Mouse (Mus musculus) heart, adult 18-20 months (tissue): ENCODE measurements around the gene Lrg1. TPM values are rescaled to one million over a fixed set of nuclear protein-coding genes. Genes with fewer than 3 reads are reported as not detected.

Experiments used
- DNase-seq, 2 experiments: peaks; one replicate each; pipeline ENCODE4 v3.0.0; 2021 to 2022; ENCODE audit warnings: mixed read lengths in 1 of 2
- total RNA-seq, 2 experiments: library from RNA; stranded (reverse); gene quantifications; 2 replicates each; pipeline ENCODE4 v1.2.3; 2021

Gene Lrg1
- total RNA-seq, 2 experiments from 2014 or later, result 56.2 to 65.4 TPM

DNA sequence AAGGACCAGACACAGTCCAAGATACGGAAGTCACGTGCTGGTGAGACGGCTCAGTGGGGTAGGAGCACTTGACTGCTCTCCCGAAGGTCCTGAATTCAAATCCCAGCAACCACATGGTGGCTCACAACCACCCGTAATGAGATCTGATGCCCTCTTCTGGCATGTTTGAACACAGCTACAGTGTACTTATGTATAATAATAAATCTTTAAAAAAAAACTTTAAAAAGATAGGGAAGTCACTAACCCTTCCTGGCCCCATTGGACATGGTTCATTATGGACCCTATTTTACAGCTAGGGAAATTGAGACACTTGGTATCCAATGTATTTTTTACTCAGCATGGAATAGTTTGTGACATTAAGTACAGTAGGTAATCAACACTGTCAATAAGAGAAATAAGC is 44.3 kb downstream of the Lrg1 start:
- no peak for DNase-seq

DNA sequence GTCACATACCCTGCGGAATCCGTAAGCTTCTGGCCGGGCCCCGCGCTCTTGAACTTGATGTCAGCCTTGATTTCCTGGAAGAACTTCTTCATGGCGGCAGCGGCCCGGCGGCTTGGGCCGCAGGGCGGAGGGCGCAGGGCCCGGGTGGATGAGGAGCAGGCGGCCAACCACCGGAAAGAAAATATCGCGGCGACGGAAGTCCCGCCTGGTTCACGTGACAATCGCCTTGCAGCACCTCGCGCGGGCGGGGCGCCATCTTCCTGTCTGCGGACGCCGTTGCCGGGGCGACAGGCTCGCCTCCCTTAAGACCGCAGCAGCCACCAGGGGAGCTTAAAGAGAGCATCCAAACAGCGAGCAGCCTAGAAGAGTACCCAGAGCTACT is 47.0 kb downstream of the Lrg1 start, which contains the start of gene Ubxn6:
Gene Ubxn6 (minus strand): TSS at position 202 of the 382 bp plus-strand sequence.
- peak; percentile 98 for DNase-seq

DNA sequence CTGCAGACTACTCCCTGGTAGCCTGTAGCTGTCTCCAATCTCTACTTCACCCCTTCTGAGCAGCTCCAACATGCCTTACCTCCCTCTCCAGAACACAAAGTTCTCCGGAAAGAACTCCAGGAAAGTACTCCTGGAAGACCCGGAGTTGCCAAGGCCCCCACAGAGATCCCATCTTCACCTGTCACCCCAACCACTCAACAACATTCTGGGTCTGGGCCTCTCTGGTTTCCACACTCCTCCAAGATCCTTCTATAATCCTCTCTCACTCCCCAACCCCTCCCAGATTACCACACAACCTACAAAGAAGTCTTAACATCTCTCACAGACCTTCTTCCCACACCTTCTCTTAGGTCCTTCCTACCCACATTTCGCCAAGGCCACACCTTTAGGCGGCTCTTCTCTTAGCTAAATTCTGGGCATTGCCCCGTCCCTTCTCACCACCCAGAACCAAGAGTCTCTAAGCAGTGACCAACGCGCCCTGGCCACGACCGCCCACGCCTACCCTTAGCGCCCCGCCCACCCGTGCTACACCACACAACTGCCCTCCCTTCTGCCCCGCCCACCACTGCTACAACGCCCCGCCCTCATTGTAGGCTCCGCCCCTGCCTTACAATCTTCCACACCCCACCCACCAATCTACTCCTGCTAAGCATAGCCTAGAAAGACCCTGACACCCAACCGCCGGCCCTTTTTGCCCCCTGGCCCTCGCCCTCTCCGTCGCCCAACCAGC is 47.5 kb downstream of the Lrg1 start:
- peak; percentile 85 to 91 for DNase-seq

DNA sequence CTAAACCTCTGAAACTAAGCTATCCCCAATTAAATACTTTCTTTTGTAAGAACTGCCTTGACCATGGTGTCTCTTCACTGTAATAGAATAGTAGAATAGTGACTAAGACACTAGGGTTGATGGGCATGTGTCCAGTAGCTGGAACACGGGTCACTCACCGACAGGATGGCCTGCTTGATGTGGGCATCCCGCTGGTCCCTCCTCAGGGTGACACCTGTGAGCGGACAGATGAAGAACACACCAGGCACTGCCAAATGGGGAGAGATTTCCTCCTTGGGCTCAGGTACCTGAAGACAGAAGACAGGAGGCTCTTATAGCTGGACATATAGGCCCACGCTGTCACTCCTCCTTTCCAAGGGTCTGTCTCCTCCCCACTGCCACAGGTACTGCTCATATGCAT is 49.6 kb downstream of the Lrg1 start:
- no peak for DNase-seq

DNA sequence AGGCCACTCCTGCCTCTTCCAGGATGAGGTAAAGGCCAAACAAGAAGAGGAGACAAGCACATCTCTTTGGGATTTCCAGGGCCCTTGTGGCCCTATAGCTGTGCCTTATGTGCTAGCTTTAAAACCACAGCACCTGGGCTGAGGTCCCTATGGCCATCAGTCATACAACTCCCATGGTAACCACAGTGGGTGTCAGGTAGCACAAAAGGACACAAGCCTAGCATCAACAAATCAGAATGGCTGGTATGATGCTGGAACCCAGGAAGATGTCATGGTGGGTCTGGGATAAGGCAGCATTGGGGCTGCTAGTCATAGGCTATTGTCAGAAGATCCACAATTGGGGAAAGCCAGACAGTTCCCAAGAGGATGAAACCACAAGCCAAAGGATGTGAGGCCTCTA is 50.7 kb downstream of the Lrg1 start:
- no peak for DNase-seq

Other genes with a start within 250 kb of the Lrg1 start
- gene Zfp119a, start 243.1 kb downstream of the Lrg1 start, total RNA-seq, result 1 to 10 TPM; 3.1 to 4.9 TPM
- gene Zfp959, start 229.9 kb downstream of the Lrg1 start, total RNA-seq, result 1 to 10 TPM; 4.5 to 4.9 TPM
- gene Zfp119b, start 172.5 kb downstream of the Lrg1 start, total RNA-seq, result 1 to 10 TPM; 2.4 TPM
- 1 to 10 TPM in 1 of 2 experiments, under 1 TPM in 1; 0.69 to 1.1 TPM for gene Ebi3, start 169.4 kb downstream of the Lrg1 start, total RNA-seq
- 1 to 10 TPM; 7.5 to 8.6 TPM for gene Yju2, start 162.9 kb downstream of the Lrg1 start, total RNA-seq
- gene Shd, start 151.5 kb downstream of the Lrg1 start, total RNA-seq, result 1 to 10 TPM; 1.1 to 1.9 TPM
- gene Fsd1, start 135.5 kb downstream of the Lrg1 start, total RNA-seq, result not detected
- 10 to 100 TPM; 12.3 to 12.9 TPM for gene Stap2, start 116.4 kb downstream of the Lrg1 start, total RNA-seq
- 10 to 100 TPM; 59.7 to 60.5 TPM for gene Mpnd, start 116.3 kb downstream of the Lrg1 start, total RNA-seq
- gene Sh3gl1, start 85.4 kb downstream of the Lrg1 start, total RNA-seq, result 10 to 100 TPM; 11.7 to 13.7 TPM
- 1 to 10 TPM; 1.1 to 1.3 TPM for gene Chaf1a, start 81.6 kb downstream of the Lrg1 start, total RNA-seq
- 10 to 100 TPM; 51.4 to 57.0 TPM for gene Ubxn6, start 47.0 kb downstream of the Lrg1 start, total RNA-seq
- 10 to 100 TPM; 30.6 to 37.2 TPM for gene Hdgfl2, start 42.4 kb downstream of the Lrg1 start, total RNA-seq
- gene Plin4, start 12.2 kb downstream of the Lrg1 start, total RNA-seq, result 100 to 1,000 TPM; 118 to 175 TPM
- gene Plin5, start 4.4 kb downstream of the Lrg1 start, total RNA-seq, result 100 to 1,000 TPM; 166 TPM
- gene Sema6b, start 18.3 kb upstream of the Lrg1 start, total RNA-seq, result 10 to 100 TPM; 12.5 to 13.5 TPM
- gene Tnfaip8l1, start 40.5 kb upstream of the Lrg1 start, total RNA-seq, result 1 to 10 TPM; 1.3 to 1.5 TPM
- gene Mydgf, start 61.9 kb upstream of the Lrg1 start, total RNA-seq, result 10 to 100 TPM; 25.4 to 26.1 TPM
- 10 to 100 TPM; 43.7 to 44.3 TPM for gene Dpp9, start 96.9 kb upstream of the Lrg1 start, total RNA-seq
- gene Fem1a, start 134.8 kb upstream of the Lrg1 start, total RNA-seq, result 100 to 1,000 TPM; 115 to 117 TPM
- gene Ticam1, start 154.8 kb upstream of the Lrg1 start, total RNA-seq, result 1 to 10 TPM; 9.1 to 9.2 TPM
- 100 to 1,000 TPM; 178 to 190 TPM for gene Plin3, start 170.9 kb upstream of the Lrg1 start, total RNA-seq
- gene Arrdc5, start 178.3 kb upstream of the Lrg1 start, total RNA-seq, result not detected
- gene Uhrf1, start 181.3 kb upstream of the Lrg1 start, total RNA-seq, result 1 to 10 TPM; 1.4 to 2.5 TPM
- gene Kdm4b, start 204.1 kb upstream of the Lrg1 start, total RNA-seq, result 10 to 100 TPM; 29.6 to 30.3 TPM